Mouse (Mus musculus): ENCODE results near the gene Gtpbp1.
A peak's percentile ranks its signal among the peaks of the same experiment; 100 is the strongest.

The Gtpbp1 gene

GRCm38 (mm10) chr15:79686046-79686869 lies 4.4 kb upstream of the Gtpbp1 start:
- DNase-seq = peak; percentile 36

- DNase-seq = no peak
These were observed 3.5 kb upstream of the Gtpbp1 start for GRCm38 (mm10) chr15:79687175-79687574.

GRCm38 (mm10) chr15:79687646-79688267 lies 2.9 kb upstream of the Gtpbp1 start, which contains the start of gene Josd1:
Josd1 (minus strand) TSS chr15:79687919.
- peak; percentile 96 for DNase-seq

- no peak for DNase-seq
These were observed 2.2 kb upstream of the Gtpbp1 start for GRCm38 (mm10) chr15:79688268-79688956.

- no peak for DNase-seq
These were observed 801 bp upstream of the Gtpbp1 start for GRCm38 (mm10) chr15:79689662-79690425.

GRCm38 (mm10) chr15:79691023-79691508 lies 421 bp downstream of the Gtpbp1 start:
- DNase-seq = peak; percentile 37

GRCm38 (mm10) chr15:79692334-79692733 lies 1.7 kb downstream of the Gtpbp1 start:
- DNase-seq = no peak

- no peak for DNase-seq
These were observed 3.1 kb downstream of the Gtpbp1 start for GRCm38 (mm10) chr15:79693740-79694139.

- DNase-seq = no peak
These were observed 3.9 kb downstream of the Gtpbp1 start for GRCm38 (mm10) chr15:79694512-79694911.

- DNase-seq = no peak
These were observed 4.9 kb downstream of the Gtpbp1 start for GRCm38 (mm10) chr15:79695516-79695915.

GRCm38 (mm10) chr15:79696508-79696907 lies 5.9 kb downstream of the Gtpbp1 start:
- no peak for DNase-seq

GRCm38 (mm10) chr15:79697011-79697410 lies 6.4 kb downstream of the Gtpbp1 start:
- no peak for DNase-seq

- DNase-seq = no peak
These were observed 7.0 kb downstream of the Gtpbp1 start for GRCm38 (mm10) chr15:79697558-79698187.

GRCm38 (mm10) chr15:79706603-79707214 lies 16.1 kb downstream of the Gtpbp1 start:
- DNase-seq = no peak

GRCm38 (mm10) chr15:79708229-79708822 lies 17.7 kb downstream of the Gtpbp1 start:
- peak; percentile 40 for DNase-seq

GRCm38 (mm10) chr15:79715646-79716045 lies 25.0 kb downstream of the Gtpbp1 start:
- DNase-seq = no peak

GRCm38 (mm10) chr15:79716710-79717109 lies 26.1 kb downstream of the Gtpbp1 start:
- no peak for DNase-seq

GRCm38 (mm10) chr15:79720267-79720666 lies 29.6 kb downstream of the Gtpbp1 start:
- no peak for DNase-seq

GRCm38 (mm10) chr15:79720796-79721195 lies 30.2 kb downstream of the Gtpbp1 start:
- DNase-seq = no peak

- DNase-seq = peak; percentile 44
These were observed 32.8 kb downstream of the Gtpbp1 start for GRCm38 (mm10) chr15:79723439-79723838.

- DNase-seq = peak; percentile 82
These were observed 34.6 kb downstream of the Gtpbp1 start for GRCm38 (mm10) chr15:79725190-79725789.

Data from right cerebral cortex, adult 18-20 months (tissue).